Mouse (Mus musculus) CH12.LX (cell line): ENCODE results near the gene Kcnk2. TPM values are rescaled to one million over a fixed set of nuclear protein-coding genes. Genes with fewer than 3 reads are reported as not detected.
A peak's percentile ranks its signal among the peaks of the same experiment; 100 is the strongest.

Experiments used
- DNase-seq: peaks from one replicate; pipeline ENCODE4 v3.0.0-alpha.2; 2013; ENCODE audit errors: extremely low read depth
- H3K27ac ChIP-seq: 2 replicates; pipeline ENCODE4 v1.5.1; 2012; ENCODE audit warnings: low read depth, mild to moderate bottlenecking, control low read depth, moderate library complexity; ENCODE audit not compliant: insufficient read depth
- H3K27me3 ChIP-seq: replicated peaks from 2 replicates; pipeline ENCODE3; 2012; ENCODE audit warnings: inconsistent platforms
- H3K36me3 ChIP-seq, 2 experiments: replicated peaks in 1 of 2; 2 replicates each; pipeline versions ENCODE3 to v1.6.1; 2012; ENCODE audit warnings: inconsistent platforms in 1 of 2, low read length in 1 of 2, mild to moderate bottlenecking in 1 of 2, mixed read lengths in 1 of 2, moderate library complexity in 1 of 2; ENCODE audit not compliant: control insufficient read depth in 1 of 2, insufficient read depth in 1 of 2
- H3K4me1 ChIP-seq, 2 experiments: 2 replicates each; pipeline ENCODE4 v1.6.1; 2012; ENCODE audit warnings: inconsistent platforms in 1 of 2, moderate library complexity in 1 of 2; ENCODE audit not compliant: insufficient read depth in 2 of 2, control insufficient read depth in 1 of 2
- H3K4me2 ChIP-seq: 2 replicates; pipeline ENCODE4 v1.6.1; 2012; ENCODE audit warnings: low read depth, mild to moderate bottlenecking, control low read depth; ENCODE audit not compliant: poor library complexity, insufficient read depth, severe bottlenecking
- H3K4me3 ChIP-seq, 3 experiments: fragments of 150-350 bp in 1 of 3; sonication (generic) in 1 of 3; replicated peaks in 1 of 3; 2 replicates each; pipeline versions ENCODE3 to v1.5.1; 2011 to 2012; ENCODE audit warnings: low read depth in 2 of 3, low read length in 2 of 3, mild to moderate bottlenecking in 2 of 3, moderate library complexity in 2 of 3, control low read depth in 1 of 3, improper control_type of control experiment in 1 of 3, inconsistent platforms in 1 of 3, mixed read lengths in 1 of 3; ENCODE audit not compliant: poor library complexity in 1 of 3
- H3K79me2 ChIP-seq: replicated peaks from 2 replicates; pipeline ENCODE4 v1.6.1; 2012; ENCODE audit warnings: mild to moderate bottlenecking, moderate library complexity; ENCODE audit not compliant: control insufficient read depth, poor library complexity, insufficient read depth, severe bottlenecking; ENCODE audit errors: extremely low read depth
- H3K9ac ChIP-seq: 2 replicates; pipeline ENCODE4 v1.6.1; 2012; ENCODE audit warnings: low read depth, mild to moderate bottlenecking, control low read depth, moderate library complexity; ENCODE audit not compliant: insufficient read depth
- H3K9me3 ChIP-seq: replicated peaks from 2 replicates; pipeline ENCODE3; 2012; ENCODE audit warnings: low read length, inconsistent platforms, mixed read lengths
- EP300 ChIP-seq: IDR thresholded peaks from 2 replicates; pipeline ENCODE4 v1.6.1; 2011; ENCODE audit warnings: low read length, improper control_type of control experiment
- HCFC1 ChIP-seq: IDR thresholded peaks from 2 replicates; pipeline ENCODE4 v1.6.1; 2012; ENCODE audit warnings: low read depth, mild to moderate bottlenecking, inconsistent platforms, low read length, improper control_type of control experiment
- IRF4 ChIP-seq: IDR thresholded peaks from 2 replicates; pipeline ENCODE4 v1.6.1; 2014; ENCODE audit warnings: low read depth, mild to moderate bottlenecking, inconsistent platforms, low read length, improper control_type of control experiment
- JUND ChIP-seq: conservative IDR thresholded peaks from 2 replicates; pipeline ENCODE4 v1.6.1; 2011; ENCODE audit warnings: low read depth, low read length, improper control_type of control experiment
- KAT2A ChIP-seq: IDR thresholded peaks from 2 replicates; pipeline ENCODE4 v1.6.1; 2012; ENCODE audit warnings: low read length, improper control_type of control experiment, inconsistent platforms; ENCODE audit not compliant: insufficient replicate concordance
- MAFK ChIP-seq: IDR thresholded peaks from 2 replicates; pipeline ENCODE4 v1.6.1; 2011; ENCODE audit warnings: low read length, improper control_type of control experiment; ENCODE audit not compliant: insufficient replicate concordance
- MAX ChIP-seq: IDR thresholded peaks from 2 replicates; pipeline ENCODE4 v1.6.1; 2011; ENCODE audit warnings: low read length, improper control_type of control experiment
- MEF2A ChIP-seq: IDR thresholded peaks from 2 replicates; pipeline ENCODE4 v1.6.1; 2014; ENCODE audit warnings: low read depth, mild to moderate bottlenecking, inconsistent platforms, low read length, improper control_type of control experiment, borderline replicate concordance
- PAX5 ChIP-seq: IDR thresholded peaks from 2 replicates; pipeline ENCODE4 v1.6.1; 2012; ENCODE audit warnings: low read length, inconsistent platforms, mixed read lengths
- POLR2AphosphoS2 ChIP-seq: IDR thresholded peaks from 2 replicates; pipeline ENCODE4 v1.6.1; 2011; ENCODE audit warnings: low read depth, low read length, improper control_type of control experiment
- RCOR1 ChIP-seq: conservative IDR thresholded peaks from 2 replicates; pipeline ENCODE4 v1.6.1; 2012; ENCODE audit warnings: low read depth, mild to moderate bottlenecking, inconsistent platforms, low read length, improper control_type of control experiment
- UBTF ChIP-seq: IDR thresholded peaks from 2 replicates; pipeline ENCODE4 v1.6.1; 2012; ENCODE audit warnings: low read depth, mild to moderate bottlenecking, inconsistent platforms, low read length, improper control_type of control experiment, moderate library complexity
- ZC3H11A ChIP-seq: IDR thresholded peaks from 2 replicates; pipeline ENCODE4 v1.6.1; 2012; ENCODE audit warnings: low read depth, mild to moderate bottlenecking, inconsistent platforms, low read length, improper control_type of control experiment
- ZKSCAN1 ChIP-seq: IDR thresholded peaks from 2 replicates; pipeline ENCODE4 v1.6.1; 2012; ENCODE audit warnings: low read depth, inconsistent platforms, low read length, improper control_type of control experiment, borderline replicate concordance
- ZMIZ1 ChIP-seq: IDR thresholded peaks from 2 replicates; pipeline ENCODE4 v1.6.1; 2012; ENCODE audit warnings: low read depth, mild to moderate bottlenecking, inconsistent platforms, low read length, improper control_type of control experiment
- ZNF384 ChIP-seq: IDR thresholded peaks from 2 replicates; pipeline ENCODE4 v1.6.1; 2012; ENCODE audit warnings: low read depth, low read length, improper control_type of control experiment, inconsistent platforms
- dilution Hi-C: fragments of 300-500 bp; cut with MboI; formaldehyde crosslinking; loops from 2 replicates; pipeline ENCODE4 v1.14.3; 2020; ENCODE audit warnings: low sequenced_read_pairs; ENCODE audit not compliant: extremely low pct_unique_long_range_greater_than_20kb, extremely low pct_ligation_motif_present
- in situ Hi-C: fragments of 300-500 bp; cut with MboI; formaldehyde crosslinking; loops from 3 replicates; pipeline ENCODE4 v1.14.3; 2019; ENCODE audit warnings: low sequenced_read_pairs, low pct_ligation_motif_present, low pct_unique_long_range_greater_than_20kb, mixed read lengths
- polyA plus RNA-seq: library from polyadenylated mRNA; unstranded; fragments of >175 nt; gene quantifications from 2 replicates; pipeline ENCODE4 v1.2.1, GENCODE M21; 2012; ENCODE audit warnings: low read depth; ENCODE audit not compliant: insufficient read length
- total RNA-seq, 2 experiments: library from RNA; depleted of rRNA; stranded (reverse); fragments of 300-350 nt in 1 of 2; fragments of >200 nt in 1 of 2; gene quantifications; 2 replicates each; pipeline ENCODE4 v1.2.3; 2012 to 2014

Gene Kcnk2
- total and polyA plus RNA-seq, 3 experiments: 0.19 TPM; not detected in 2

GRCm38 (mm10) chr1:189173479-189173878, 228.6 kb downstream of the Kcnk2 start:
- Histone ChIP-seq H3K36me3 (no peaks in the 10 kb centered on the region), H3K9me3 (no peaks in the 10 kb centered on the region), H3K79me2 (no peaks in the 10 kb centered on the region), H3K27ac (no peak overlapping the region), H3K4me1 (peaks cover 2 to 19% of the 10 kb centered on the region in 2 experiments; a peak in 3 of 4 replicates), H3K27me3 (no peaks in the 10 kb centered on the region), H3K4me3 (no peak overlapping the region), H3K4me2 (no peak overlapping the region), H3K9ac (no peak overlapping the region)
- DNase-seq: no peak
- TF ChIP-seq KAT2A: no peak
- dilution Hi-C loops: no loop called here
- in situ Hi-C loops: no loop called here

- dilution Hi-C loops: no loop called here
- H3K27me3 ChIP-seq: no peaks in the 10 kb centered on the region
- peak overlapping the region; percentile 56 for H3K4me2 ChIP-seq
- no peak overlapping the region for H3K9ac ChIP-seq
- no peaks in the 10 kb centered on the region for H3K79me2 ChIP-seq
- TF ChIP-seq JUND (peak; percentile 26; the same call in 1 of the 2 replicates), MAFK (no peak)
- peak overlapping the region; percentile 52; the same call in 1 of the 2 replicates for H3K27ac ChIP-seq
- in situ Hi-C loops: no loop called here
- H3K4me3 ChIP-seq: no peak overlapping the region
- H3K36me3 ChIP-seq: no peaks in the 10 kb centered on the region
- H3K9me3 ChIP-seq: no peaks in the 10 kb centered on the region
- DNase-seq: peak; percentile 66
- H3K4me1 ChIP-seq: peaks cover 2 to 19% of the 10 kb centered on the region in 2 experiments; a peak in 3 of 4 replicates
Observed at GRCm38 (mm10) chr1:189171138-189171537, 230.9 kb downstream of the Kcnk2 start.

GRCm38 (mm10) chr1:189165756-189166155, 236.3 kb downstream of the Kcnk2 start:
- DNase-seq: no peak
- H3K9ac ChIP-seq: no peak overlapping the region

More at GRCm38 (mm10) chr1:189165756-189166155, 236.3 kb downstream of the Kcnk2 start:
- H3K9me3 ChIP-seq: no peaks in the 10 kb centered on the region
- no peak overlapping the region for H3K4me2 ChIP-seq
- dilution Hi-C loops: no loop called here
- no peak overlapping the region for H3K4me3 ChIP-seq
- H3K27ac ChIP-seq: no peak overlapping the region
- no peaks in the 10 kb centered on the region for H3K27me3 ChIP-seq
- peaks cover 4 to 18% of the 10 kb centered on the region in 2 experiments; a peak in 3 of 4 replicates for H3K4me1 ChIP-seq
- H3K79me2 ChIP-seq: no peaks in the 10 kb centered on the region
- no peaks in the 10 kb centered on the region for H3K36me3 ChIP-seq
- TF ChIP-seq MAX: no peak
- no peak for TF ChIP-seq ZMIZ1
- TF ChIP-seq KAT2A: no peak
- no peak for TF ChIP-seq IRF4
- TF ChIP-seq MAFK: no peak
- TF ChIP-seq JUND: no peak
- TF ChIP-seq RCOR1: no peak
- TF ChIP-seq HCFC1: no peak
- TF ChIP-seq ZC3H11A: no peak
- TF ChIP-seq UBTF: no peak
- no peak for TF ChIP-seq PAX5
- no peak for TF ChIP-seq EP300
- no peak for TF ChIP-seq MEF2A
- no peak for TF ChIP-seq ZNF384
- TF ChIP-seq POLR2AphosphoS2: no peak
- no peak for TF ChIP-seq ZKSCAN1
- in situ Hi-C loops: no loop called here
